Comparison of ENCODE assay signal across 17 mouse cellular contexts in the genomic region with DNA sequence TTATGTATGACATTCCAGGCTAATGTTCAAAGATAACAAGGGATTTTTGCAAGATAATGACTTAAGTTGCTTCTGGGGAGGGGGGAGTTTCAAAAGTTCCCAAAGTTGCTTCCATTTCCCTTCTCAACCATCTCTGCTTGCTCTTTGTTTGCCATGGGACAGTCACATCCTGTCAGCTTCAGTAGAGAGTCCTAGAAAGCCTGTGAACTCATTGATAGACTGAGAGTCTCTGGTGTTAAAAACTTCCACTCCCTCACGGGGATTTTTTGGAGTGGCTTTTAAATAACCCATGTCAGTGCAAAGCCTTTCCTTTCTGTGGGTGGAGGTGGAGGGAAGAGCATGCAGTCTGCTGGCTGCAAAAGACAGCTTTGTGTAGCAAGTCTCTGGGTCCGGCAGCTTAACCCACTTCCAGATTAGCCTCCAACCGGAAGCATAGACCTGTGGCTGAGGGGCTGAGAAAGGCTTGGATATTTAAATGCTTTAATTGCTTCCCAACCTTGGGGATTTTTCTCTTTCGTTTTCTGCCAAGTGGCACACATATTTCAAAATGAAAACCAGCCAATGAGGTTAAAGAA. TPM values are rescaled to one million over a fixed set of nuclear protein-coding genes. Genes with fewer than 3 reads are reported as not detected.
DNase-seq lines count a peak whose midpoint lies in the region; ATAC-seq and TF ChIP-seq lines count a peak whose summit lies in the region.
"Had no signal": no experiment of that assay in that cellular context is flagged by ENCODE, and none has a peak within 500 bp of the region (broad histone marks: within the 10 kb centered on the region; RNA-seq: fewer than 3 reads in every experiment).

No protein-coding gene starts in this region.

- H3K4me3 ChIP-seq in heart, embryonic 13.5 days: no peak overlapping the region
- H3K4me3 ChIP-seq in lung, embryonic 14.5 days (ENCODE audit: low read depth, low read length): no peak overlapping the region
- H3K4me3 ChIP-seq in stomach, postnatal 0 days (ENCODE audit: low read depth, low read length): no peak overlapping the region
- H3K4me3 ChIP-seq: erythroblast, embryonic 14.5 days; limb, embryonic 12.5 days; midbrain, embryonic 10.5 days had no signal

- WGBS in heart, embryonic 13.5 days: 20% methylated on average over 4 of the region's 4 CpGs
- WGBS in lung, embryonic 14.5 days: 25% methylated on average over 4 of the region's 4 CpGs
- WGBS in stomach, postnatal 0 days: 45% methylated on average over 4 of the region's 4 CpGs

- H3K4me2 ChIP-seq in heart, embryonic 13.5 days: peak overlapping the region; percentile 22; the same call in 1 of the 2 replicates
- H3K4me2 ChIP-seq in lung, embryonic 14.5 days: no peak overlapping the region
- no peak overlapping the region for H3K4me2 ChIP-seq in stomach, postnatal 0 days (replicated peaks; ENCODE audit: low read depth)
- H3K4me2 ChIP-seq: limb, embryonic 12.5 days had no signal

- intact Hi-C loops in heart, postnatal 36 days (cut with DNase I): loop anchor here (2.0 kb wide), 1 partner anchor 26 kb away; a partner anchor contains a TSS

- TF ChIP-seq CTCF in lung, embryonic 14.5 days (IDR thresholded peaks at IDR 0.05; ENCODE audit: low read depth): no peak
- TF ChIP-seq CTCF in stomach, postnatal 0 days (IDR thresholded peaks at IDR 0.05; ENCODE audit: low read depth): no peak

- H3K9me3 ChIP-seq in heart, embryonic 13.5 days: no peaks in the 10 kb centered on the region
- H3K9me3 ChIP-seq in lung, embryonic 14.5 days (ENCODE audit: low read depth, low read length): no peaks in the 10 kb centered on the region
- H3K9me3 ChIP-seq in stomach, postnatal 0 days (ENCODE audit: control insufficient read depth, low read length): no peaks in the 10 kb centered on the region
- H3K9me3 ChIP-seq: limb, embryonic 12.5 days; midbrain, embryonic 10.5 days had no signal

- peak overlapping the region; percentile 61 for H3K27ac ChIP-seq in heart, embryonic 13.5 days (replicated peaks)
- H3K27ac ChIP-seq in lung, embryonic 14.5 days (ENCODE audit: low read depth): no peak overlapping the region
- H3K27ac ChIP-seq in stomach, postnatal 0 days (replicated peaks): no peak overlapping the region
- H3K27ac ChIP-seq: hindbrain, postnatal 0 days; limb, embryonic 12.5 days; midbrain, embryonic 10.5 days had no signal

- no peaks in the 10 kb centered on the region for H3K27me3 ChIP-seq in heart, embryonic 13.5 days (replicated peaks)
- H3K27me3 ChIP-seq in lung, embryonic 14.5 days (ENCODE audit: insufficient read depth, low read length): no peaks in the 10 kb centered on the region
- no peaks in the 10 kb centered on the region for H3K27me3 ChIP-seq in stomach, postnatal 0 days (ENCODE audit: control insufficient read depth, insufficient read depth, low read length)
- H3K27me3 ChIP-seq: limb, embryonic 12.5 days had no signal

- no peak for TF ChIP-seq EP300 in stomach, postnatal 0 days (optimal IDR thresholded peaks at IDR 0.05)

- H3K9ac ChIP-seq in heart, embryonic 13.5 days: peak overlapping the region; percentile 40; the same call in 1 of the 2 replicates
- H3K9ac ChIP-seq in lung, embryonic 14.5 days: no peak overlapping the region
- no peak overlapping the region for H3K9ac ChIP-seq in stomach, postnatal 0 days (ENCODE audit: low read length)
- H3K9ac ChIP-seq: forebrain, postnatal 0 days; limb, embryonic 12.5 days had no signal

- H3K4me1 ChIP-seq in heart, embryonic 13.5 days: peaks cover 67% of the 10 kb centered on the region
- H3K4me1 ChIP-seq in lung, embryonic 14.5 days (ENCODE audit: insufficient read depth): 0 out of 2 replicates have a peak, but pooled peaks cover 5% of the 10 kb centered on the region
- no peaks in the 10 kb centered on the region for H3K4me1 ChIP-seq in stomach, postnatal 0 days (replicated peaks; ENCODE audit: control insufficient read depth, insufficient read depth)
- H3K4me1 ChIP-seq: limb, embryonic 12.5 days had no signal

- no peaks in the 10 kb centered on the region for H3K36me3 ChIP-seq in heart, embryonic 13.5 days
- no peaks in the 10 kb centered on the region for H3K36me3 ChIP-seq in lung, embryonic 14.5 days (ENCODE audit: insufficient read depth)
- no peaks in the 10 kb centered on the region for H3K36me3 ChIP-seq in stomach, postnatal 0 days (ENCODE audit: control insufficient read depth, insufficient read depth, low read length)
- H3K36me3 ChIP-seq: limb, embryonic 12.5 days; midbrain, embryonic 10.5 days had no signal

- ATAC-seq in heart, embryonic 13.5 days (ENCODE audit: extremely low read depth, insufficient number of reproducible peaks, low FRiP score, low TSS enrichment): no peak
- ATAC-seq in lung, embryonic 14.5 days (ENCODE audit: insufficient read depth): no peak
- peak; percentile 64 for ATAC-seq in granulocyte monocyte progenitor cell, adult 5-6 weeks (replicated peaks; ENCODE audit: poor library complexity, severe bottlenecking)
- no peak for ATAC-seq in stomach, postnatal 0 days (ENCODE audit: low FRiP score, low TSS enrichment)
- ATAC-seq: forebrain, postnatal 0 days; hindbrain, postnatal 0 days had no signal

- no peak for DNase-seq in heart, postnatal 36 days
- DNase-seq in lung, embryonic 14.5 days: peak; percentile 21
- DNase-seq in lung, postnatal 14 days: no peak
- DNase-seq in stomach, postnatal 0 days (ENCODE audit: low spot score): no peak
- DNase-seq in left cerebral cortex, adult 8-10 months (ENCODE audit: low spot score in 2 of 2): no peak
- DNase-seq: adrenal gland, postnatal 25 days; cerebellum, postnatal 10 days; forebrain, postnatal 0 days; gastrocnemius, postnatal 36 days; kidney, postnatal 4 days; lung, adult 2 months had no signal

RNA-seq across cellular contexts. Expression of a gene that starts 25.3 kb away (rescaled TPM):
- polyA plus RNA-seq in heart, embryonic 13.5 days (2015; fragmentation: Nextera tagmentation; extraction: Ambion mirVana): 19.5 and 22.5 TPM in 2 replicates
- total RNA-seq in heart, postnatal 36 days (2021): 100 to 1,000 TPM; 105 to 116 TPM
- polyA plus RNA-seq in lung, embryonic 14.5 days (2014; fragmentation: Nextera tagmentation; extraction: Ambion mirVana): 4.2 and 4.7 TPM in 2 replicates
- 34.9 and 51.2 TPM in 2 replicates for total RNA-seq in granulocyte monocyte progenitor cell, adult 5-6 weeks (2014; fragmentation: Nextera tagmentation)
- total RNA-seq in granulocyte monocyte progenitor cell, adult 5-6 weeks (2017): 25.2 and 27.1 TPM in 2 replicates
- 9.0 and 9.1 TPM in 2 replicates for polyA plus RNA-seq in stomach, postnatal 0 days (2015; fragmentation: Nextera tagmentation; extraction: Ambion mirVana)
- total RNA-seq in left cerebral cortex, adult 8-10 months (2022): 10 to 100 TPM; 44.2 to 47.3 (median 44.9) TPM
